Mouse (Mus musculus) lung, adult 18-20 months (tissue): ENCODE results near the gene Fermt3.
A peak's percentile ranks its signal among the peaks of the same experiment; 100 is the strongest.

Experiments
- DNase-seq, 2 experiments: peaks; one replicate each; pipeline ENCODE4 v3.0.0; 2022; ENCODE audit warnings: mixed read lengths in 2 of 2

Fermt3 gene

GRCm38 (mm10) chr19:6990712-6991111 lies 28.6 kb downstream of the Fermt3 start:
- DNase-seq = no peak

- peak in 1 of 2 experiments; percentile 24 for DNase-seq
These were observed 30.0 kb downstream of the Fermt3 start for GRCm38 (mm10) chr19:6989251-6989650.

- no peak for DNase-seq
These were observed 31.4 kb downstream of the Fermt3 start for GRCm38 (mm10) chr19:6987904-6988285.

GRCm38 (mm10) chr19:6987061-6987903 lies 32.0 kb downstream of the Fermt3 start, which contains the start of gene Vegfb:
Gene Vegfb, minus strand, starts transcription at chr19:6987651.
- peak; percentile 64 to 67 for DNase-seq

GRCm38 (mm10) chr19:6985951-6986708 lies 33.1 kb downstream of the Fermt3 start:
- no peak for DNase-seq

- DNase-seq = no peak
These were observed 34.0 kb downstream of the Fermt3 start for GRCm38 (mm10) chr19:6985300-6985699.

- no peak for DNase-seq
These were observed 35.6 kb downstream of the Fermt3 start for GRCm38 (mm10) chr19:6983621-6984020.

- no peak for DNase-seq
These were observed 37.8 kb downstream of the Fermt3 start for GRCm38 (mm10) chr19:6981465-6981864.

- peak; percentile 99 for DNase-seq
These were observed 38.7 kb downstream of the Fermt3 start, which contains the start of gene Fkbp2 for GRCm38 (mm10) chr19:6980381-6981093. Gene Fkbp2, minus strand, starts transcription at chr19:6980501.

- DNase-seq = peak; percentile 100
These were observed 39.5 kb downstream of the Fermt3 start for GRCm38 (mm10) chr19:6979486-6980380.

- peak in 1 of 2 experiments; percentile 25 for DNase-seq
These were observed 40.2 kb downstream of the Fermt3 start for GRCm38 (mm10) chr19:6979001-6979479.

- DNase-seq = no peak
These were observed 40.7 kb downstream of the Fermt3 start for GRCm38 (mm10) chr19:6978639-6978974.

- no peak for DNase-seq
These were observed 41.3 kb downstream of the Fermt3 start for GRCm38 (mm10) chr19:6977759-6978638.

GRCm38 (mm10) chr19:6975537-6976521 lies 43.4 kb downstream of the Fermt3 start, which contains the start of gene Plcb3:
Gene Plcb3, minus strand, starts transcription at chr19:6976470.
- peak; percentile 72 to 80 for DNase-seq

- peak; percentile 82 to 85 for DNase-seq
These were observed 44.8 kb downstream of the Fermt3 start, which contains the start of gene Ppp1r14b for GRCm38 (mm10) chr19:6974211-6975205. Gene Ppp1r14b, plus strand, starts transcription at chr19:6974968.

GRCm38 (mm10) chr19:6973581-6974190 lies 45.6 kb downstream of the Fermt3 start:
- DNase-seq = no peak

- no peak for DNase-seq
These were observed 46.9 kb downstream of the Fermt3 start for GRCm38 (mm10) chr19:6972247-6972917.
